Mouse (Mus musculus) left cerebral cortex, adult 8-10 months (tissue): ENCODE data around the gene Dnajc3. TPM values are rescaled to one million over a fixed set of nuclear protein-coding genes. Genes with fewer than 3 reads are reported as not detected.

Experiments
- total RNA-seq, 4 experiments: library from RNA; stranded (reverse); gene quantifications; 2 replicates each; pipeline ENCODE4 v1.2.4; 2022

Dnajc3 gene
- total RNA-seq, 4 experiments from 2014 or later, result 30.8 to 32.4 (median 31.5) TPM

Other genes with a start within 250 kb of the Dnajc3 start
- 10 to 100 TPM in 3 of 4 experiments, 1 to 10 TPM in 1; 9.7 to 10.8 (median 10.5) TPM for gene Abcc4, start 231.8 kb upstream of the Dnajc3 start, total RNA-seq
- gene Cldn10, start 150.1 kb upstream of the Dnajc3 start, total RNA-seq, result 10 to 100 TPM; 21.3 to 33.1 (median 30.4) TPM
- gene Dzip1, start 12.5 kb upstream of the Dnajc3 start, total RNA-seq, result 100 to 1,000 TPM; 108 to 118 (median 112) TPM
- gene Uggt2, start 161.5 kb downstream of the Dnajc3 start, total RNA-seq, result 10 to 100 TPM; 26.1 to 36.8 (median 31.2) TPM
- gene Hs6st3, start 200.4 kb downstream of the Dnajc3 start, total RNA-seq, result 10 to 100 TPM; 50.2 to 63.5 (median 53.8) TPM